Mouse (Mus musculus): Measurements from ENCODE around the gene Sprr2a1. TPM values are rescaled to one million over a fixed set of nuclear protein-coding genes. Genes with fewer than 3 reads are reported as not detected.

The Sprr2a1 gene
- total RNA-seq, 2 experiments from 2014 or later = not detected

Other genes with a start within 250 kb of the Sprr2a1 start
- gene Pglyrp3, start 201.2 kb upstream of the Sprr2a1 start, total RNA-seq (2021) = not detected
- not detected for gene Lor, start 132.7 kb upstream of the Sprr2a1 start, total RNA-seq (2021)
- gene Prr9, start 91.9 kb upstream of the Sprr2a1 start, total RNA-seq (2021) = not detected
- not detected for gene Lelp1, start 73.1 kb upstream of the Sprr2a1 start, total RNA-seq (2021)
- gene Sprr2a2, start 121 bp downstream of the Sprr2a1 start, total RNA-seq (2021) = 1 to 10 TPM; 1.1 to 1.5 TPM
- gene Sprr2a3, start 69.6 kb downstream of the Sprr2a1 start, total RNA-seq (2021) = not detected
- not detected for gene Sprr2b, start 100.8 kb downstream of the Sprr2a1 start, total RNA-seq (2021)
- gene Sprr2d, start 123.3 kb downstream of the Sprr2a1 start, total RNA-seq (2021) = not detected
- not detected for gene Sprr2e, start 136.3 kb downstream of the Sprr2a1 start, total RNA-seq (2021)
- not detected for gene Sprr2f, start 149.4 kb downstream of the Sprr2a1 start, total RNA-seq (2021)
- gene Sprr2h, start 169.9 kb downstream of the Sprr2a1 start, total RNA-seq (2021) = not detected
- not detected for gene Sprr2i, start 192.2 kb downstream of the Sprr2a1 start, total RNA-seq (2021)
- not detected for gene Sprr2j-ps, start 202.3 kb downstream of the Sprr2a1 start, total RNA-seq (2021)
- 1 to 10 TPM; 2.8 to 4.8 TPM for gene Gm9774, start 213.6 kb downstream of the Sprr2a1 start, total RNA-seq (2021)
- gene Sprr2k, start 216.8 kb downstream of the Sprr2a1 start, total RNA-seq (2021) = not detected
- gene Sprr1b, start 223.0 kb downstream of the Sprr2a1 start, total RNA-seq (2021) = not detected
- not detected for gene Sprr3, start 242.9 kb downstream of the Sprr2a1 start, total RNA-seq (2021)

Measured in heart, postnatal 25 days (tissue).